Mouse (Mus musculus) forebrain, embryonic 13.5 days (tissue): ENCODE data around the gene Kbtbd13. TPM values are rescaled to one million over a fixed set of nuclear protein-coding genes. Genes with fewer than 3 reads are reported as not detected.
"Not testable (repeated sequence)": the region's sequence is repeated elsewhere in the genome, so short reads cannot be mapped to it uniquely, and the experiment has no call there.

ENCODE experiments used
- ATAC-seq: fragments of 200-750 bp; cut with Nextera tagmentation; 2 replicates; pipeline ENCODE4 v1.8.0; 2017
- H3K27ac ChIP-seq: fragments of 300-500 bp; sonication (generic); 2 replicates; pipeline ENCODE4 v1.5.1; 2015; ENCODE audit warnings: inconsistent platforms, mild to moderate bottlenecking, moderate library complexity
- H3K27me3 ChIP-seq: fragments of 300-500 bp; sonication (generic); 2 replicates; pipeline ENCODE4 v1.6.1; 2015; ENCODE audit warnings: mild to moderate bottlenecking, inconsistent platforms
- H3K36me3 ChIP-seq: fragments of 300-500 bp; sonication (generic); 2 replicates; pipeline ENCODE4 v1.6.1; 2015; ENCODE audit warnings: mild to moderate bottlenecking, inconsistent platforms; ENCODE audit not compliant: poor library complexity, severe bottlenecking
- H3K4me1 ChIP-seq: fragments of 300-500 bp; sonication (generic); 2 replicates; pipeline ENCODE4 v1.6.1; 2015; ENCODE audit warnings: inconsistent platforms
- H3K4me2 ChIP-seq: fragments of 300-500 bp; sonication (generic); 2 replicates; pipeline ENCODE4 v1.6.1; 2015; ENCODE audit warnings: inconsistent platforms, mild to moderate bottlenecking, moderate library complexity
- H3K4me3 ChIP-seq: fragments of 300-500 bp; sonication (generic); 2 replicates; pipeline ENCODE4 v1.5.1; 2015; ENCODE audit warnings: mild to moderate bottlenecking, inconsistent platforms
- H3K9ac ChIP-seq: fragments of 300-500 bp; sonication (generic); 2 replicates; pipeline ENCODE4 v1.6.1; 2015; ENCODE audit warnings: mild to moderate bottlenecking, inconsistent platforms
- H3K9me3 ChIP-seq: fragments of 300-500 bp; sonication (generic); replicated peaks from 2 replicates; pipeline ENCODE4 v1.6.1; 2016; ENCODE audit warnings: inconsistent platforms
- WGBS: fragments of 180-500 bp; shearing (Covaris S2); methylation state at CpG from one replicate; pipeline ENCODE4 v1.1.7; 2015; 5-methylcytosine and 5-hydroxymethylcytosine counted together
- polyA plus RNA-seq: library from polyadenylated mRNA; unstranded; fragments of >200 nt; fragmentation: Nextera tagmentation; extraction: Ambion mirVana; gene quantifications from 2 replicates; pipeline ENCODE4 v1.2.1, GENCODE M21; 2015

Gene Kbtbd13
- polyA plus RNA-seq, 1 experiment from 2014 or later = 0.70 TPM

DNA sequence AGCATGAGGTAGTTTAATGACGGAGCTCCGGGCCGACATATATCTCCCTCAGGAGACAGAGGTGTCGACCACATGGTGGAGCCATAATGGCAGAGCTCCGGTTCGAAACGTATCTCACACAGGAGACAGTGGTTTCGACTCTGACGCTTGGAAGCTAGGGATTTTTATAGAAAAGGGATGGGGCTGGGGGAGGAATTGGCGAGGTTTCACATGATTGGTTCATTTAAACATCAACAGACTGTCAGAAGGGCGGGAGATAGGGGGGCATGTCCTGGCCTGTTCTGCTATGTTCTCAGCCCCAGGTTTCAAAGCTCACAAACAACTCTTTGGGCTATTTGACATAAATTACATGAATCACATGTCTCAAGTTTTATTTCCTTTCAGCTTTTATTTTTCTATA lies 46.0 kb downstream of the Kbtbd13 start:
- H3K27ac ChIP-seq = peak overlapping the region; percentile 95
- H3K4me3 ChIP-seq = peak overlapping the region; percentile 90
- not testable (repeated sequence) for H3K9me3 ChIP-seq, H3K27me3 ChIP-seq, H3K36me3 ChIP-seq
- peak overlapping the region; percentile 93 for H3K9ac ChIP-seq
- peaks cover 20% of the 10 kb centered on the region for H3K4me1 ChIP-seq
- 67% methylated on average over 11 of the region's 11 CpGs for WGBS
- peak overlapping the region; percentile 98 for H3K4me2 ChIP-seq
- peak; percentile 60 for ATAC-seq

DNA sequence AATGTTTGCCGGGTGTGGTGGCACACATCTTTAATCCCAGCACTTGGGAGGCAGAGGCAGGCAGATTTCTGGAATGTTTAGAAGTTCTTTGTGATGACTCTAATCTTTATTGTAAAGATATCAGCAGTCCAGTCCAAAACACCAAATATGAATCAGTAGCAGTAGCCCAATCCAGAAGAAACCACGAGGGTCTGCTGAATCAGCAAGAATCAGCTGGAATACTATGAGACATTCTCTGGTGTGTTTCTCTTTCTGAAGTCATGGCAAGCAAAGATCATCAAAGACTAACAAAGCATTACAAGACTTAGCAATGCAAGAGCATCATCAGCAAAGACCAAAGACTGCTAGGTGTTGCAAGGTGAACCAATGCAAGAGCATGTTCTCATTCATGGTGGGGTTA lies 51.0 kb downstream of the Kbtbd13 start:
- no peak for ATAC-seq
- Histone ChIP-seq H3K9ac (no peak overlapping the region), H3K27ac (no peak overlapping the region), H3K4me2 (no peak overlapping the region), H3K27me3 (no peaks in the 10 kb centered on the region), H3K36me3 (no peaks in the 10 kb centered on the region), H3K4me1 (no peaks in the 10 kb centered on the region), H3K9me3 (no peaks in the 10 kb centered on the region), H3K4me3 (no peak overlapping the region)
- 87% methylated on average over 2 of the region's 2 CpGs for WGBS

GRCm38 (mm10) chr9:65339146-65339545 lies 52.3 kb downstream of the Kbtbd13 start:
- Histone ChIP-seq H3K27me3 (no peaks in the 10 kb centered on the region), H3K4me3 (no peak overlapping the region), H3K36me3 (no peaks in the 10 kb centered on the region), H3K9me3 (no peaks in the 10 kb centered on the region), H3K4me1 (no peaks in the 10 kb centered on the region), H3K9ac (no peak overlapping the region), H3K4me2 (no peak overlapping the region), H3K27ac (no peak overlapping the region)
- no peak for ATAC-seq
- 83% methylated on average over 4 of the region's 4 CpGs for WGBS

Other genes with a start within 250 kb of the Kbtbd13 start
- gene Parp16, start 196.3 kb downstream of the Kbtbd13 start, polyA plus RNA-seq = 5.1 and 6.1 TPM in 2 replicates
- gene Cilp, start 126.5 kb downstream of the Kbtbd13 start, polyA plus RNA-seq = 0.28 and 0.64 TPM in 2 replicates
- gene Clpx, start 97.4 kb downstream of the Kbtbd13 start, polyA plus RNA-seq = 44.4 and 44.5 TPM in 2 replicates
- gene Pdcd7, start 45.5 kb downstream of the Kbtbd13 start, polyA plus RNA-seq = 8.3 and 8.5 TPM in 2 replicates
- 0.30 and 0.58 TPM in 2 replicates for gene Ubap1l, start 30.6 kb downstream of the Kbtbd13 start, polyA plus RNA-seq
- 6.3 and 6.5 TPM in 2 replicates for gene Rasl12, start 6.9 kb upstream of the Kbtbd13 start, polyA plus RNA-seq
- not detected in 2 replicates for gene Slc51b, start 31.3 kb upstream of the Kbtbd13 start, polyA plus RNA-seq
- gene Mtfmt, start 44.1 kb upstream of the Kbtbd13 start, polyA plus RNA-seq = 20.9 and 21.2 TPM in 2 replicates
- 129 and 134 TPM in 2 replicates for gene Spg21, start 69.3 kb upstream of the Kbtbd13 start, polyA plus RNA-seq
- 0.14 TPM in 1 of 2 replicates, not detected in the other for gene Ankdd1a, start 128.5 kb upstream of the Kbtbd13 start, polyA plus RNA-seq
- gene Plekho2, start 188.4 kb upstream of the Kbtbd13 start, polyA plus RNA-seq = 4.9 and 5.5 TPM in 2 replicates
- gene Pif1, start 195.5 kb upstream of the Kbtbd13 start, polyA plus RNA-seq = 21.2 and 21.5 TPM in 2 replicates
- gene Rbpms2, start 238.0 kb upstream of the Kbtbd13 start, polyA plus RNA-seq = 4.2 and 6.5 TPM in 2 replicates